Mouse (Mus musculus): Measurements from ENCODE around the gene Gm10309. TPM values are rescaled to one million over a fixed set of nuclear protein-coding genes. Genes with fewer than 3 reads are reported as not detected.

Gm10309 gene
- total and polyA plus RNA-seq, 3 experiments, result 0.19 TPM; not detected in 2

DNA sequence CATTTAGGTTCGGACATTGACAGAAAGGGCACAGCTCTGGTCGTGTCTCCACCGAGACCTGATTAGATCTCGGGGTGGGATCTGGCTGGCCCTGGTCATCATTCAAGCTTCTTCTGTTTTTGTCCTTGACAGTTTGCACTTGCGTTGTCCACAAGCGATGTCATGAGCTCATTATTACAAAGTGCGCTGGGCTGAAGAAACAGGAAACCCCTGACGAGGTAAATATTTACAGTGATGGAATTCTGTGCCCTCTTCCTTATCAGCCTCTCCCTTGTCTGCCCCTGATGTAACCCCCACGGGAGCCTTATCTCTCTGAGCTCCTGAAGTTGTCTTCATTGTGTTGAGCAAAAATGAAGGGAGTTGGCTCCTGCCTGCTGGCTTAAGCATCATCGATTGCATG is 28.4 kb downstream of the Gm10309 start:
- DNase-seq, result no peak

DNA sequence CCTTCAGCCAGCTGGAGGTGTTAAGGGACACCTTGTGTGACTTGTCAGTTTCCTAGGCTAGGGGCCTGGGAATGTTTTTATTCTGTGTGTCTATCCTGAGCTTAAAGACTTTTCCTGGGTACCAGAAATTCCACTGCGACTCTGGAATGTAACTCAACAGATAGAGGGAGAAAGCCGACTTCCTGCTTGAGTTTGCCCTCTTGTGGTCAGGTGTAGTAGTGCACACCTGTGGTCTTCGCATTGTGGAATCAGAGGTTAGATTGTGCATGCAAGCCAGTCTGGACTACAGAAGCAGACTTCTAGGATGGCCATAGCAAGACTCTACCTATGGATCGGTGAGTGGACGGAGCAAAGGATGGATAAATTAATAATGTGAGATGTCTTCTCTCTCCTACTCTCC is 33.3 kb downstream of the Gm10309 start:
- DNase-seq, result no peak

DNA sequence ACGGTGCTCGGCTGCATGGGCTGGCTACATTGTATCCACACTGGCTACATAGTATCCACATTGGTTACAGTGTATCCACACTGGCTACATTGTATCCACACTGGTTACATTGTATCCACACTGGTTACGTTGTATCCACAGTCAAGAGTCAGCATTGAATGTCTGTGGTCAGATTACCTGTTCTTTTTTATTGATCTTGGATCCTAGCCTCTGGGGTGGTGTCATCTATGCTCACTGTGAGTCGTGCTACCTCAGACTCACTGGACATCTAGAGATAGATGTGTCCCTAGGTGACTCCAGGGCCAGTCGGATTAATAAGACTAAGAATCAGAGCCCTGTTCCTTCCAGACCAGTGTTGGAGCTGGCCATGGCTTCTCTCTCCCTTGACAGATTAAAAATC is 34.9 kb downstream of the Gm10309 start:
- no peak for DNase-seq

DNA sequence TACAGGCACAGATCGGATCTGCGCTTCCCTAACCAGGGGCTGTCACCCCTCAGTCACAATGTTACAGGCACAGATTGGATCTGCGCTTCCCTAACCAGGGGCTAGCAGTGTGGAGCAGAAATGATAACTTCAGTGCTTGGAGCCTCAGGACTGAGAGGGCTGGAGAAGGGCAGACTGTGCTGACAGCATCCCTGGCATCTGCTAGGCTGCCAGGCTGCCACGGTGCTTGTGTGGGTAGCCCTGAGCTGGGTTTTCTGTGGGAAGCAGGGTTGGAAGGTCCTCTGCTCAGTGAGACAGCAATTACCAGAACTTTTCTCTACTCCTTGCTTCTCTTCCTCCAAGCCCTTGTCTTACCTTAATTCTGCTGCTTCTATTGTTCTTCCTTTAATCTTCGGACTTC is 37.1 kb downstream of the Gm10309 start:
- DNase-seq, result no peak

DNA sequence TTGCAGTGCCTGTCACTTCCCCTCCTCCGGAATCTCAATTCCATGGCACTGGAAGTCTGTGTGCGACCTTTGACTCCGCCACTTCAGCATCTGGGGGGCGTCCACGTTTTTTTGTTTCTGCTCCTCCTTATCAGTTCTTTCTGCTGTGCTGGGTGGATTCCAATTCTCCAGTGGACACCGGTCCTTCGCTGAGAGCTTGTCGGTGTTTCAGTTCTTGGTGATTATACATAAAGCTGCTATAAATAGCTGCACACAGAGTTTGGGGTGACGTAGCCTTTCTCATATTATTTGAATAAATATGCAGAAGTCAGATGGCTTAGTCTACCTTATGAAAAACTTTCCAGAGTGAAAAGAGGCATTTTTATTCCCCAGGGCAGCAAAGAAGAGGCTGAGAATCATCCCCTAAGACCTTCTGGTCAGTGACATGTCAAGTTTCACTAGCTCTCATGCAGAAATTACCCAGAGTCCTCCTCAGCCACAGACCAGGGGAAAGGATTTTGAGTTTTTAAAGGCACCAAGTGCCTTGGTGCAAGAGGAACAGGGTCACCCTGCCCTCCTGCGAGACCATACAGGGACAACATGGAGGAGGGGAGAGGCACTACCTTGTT is 37.6 kb downstream of the Gm10309 start:
- no peak for DNase-seq

DNA sequence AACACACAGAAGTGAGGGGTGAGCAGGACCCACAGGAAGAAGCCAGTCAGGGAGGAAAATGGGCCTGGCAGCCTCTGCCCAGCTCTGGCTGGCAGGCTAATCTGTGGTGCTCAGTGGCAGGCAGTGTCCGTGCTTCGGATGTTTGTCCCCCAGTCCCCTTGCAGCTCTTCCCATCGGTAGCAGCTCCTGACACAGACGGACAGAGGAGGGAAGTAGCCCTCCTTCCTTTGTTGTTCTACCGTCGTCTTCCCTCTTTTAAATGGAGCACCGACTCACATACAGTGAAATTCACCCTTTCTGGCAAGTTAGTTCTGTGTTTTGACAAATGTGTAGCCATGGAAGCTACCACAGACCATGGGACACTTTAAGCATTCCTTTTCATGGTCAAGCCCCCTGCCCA is 38.2 kb downstream of the Gm10309 start:
- no peak for DNase-seq

DNA sequence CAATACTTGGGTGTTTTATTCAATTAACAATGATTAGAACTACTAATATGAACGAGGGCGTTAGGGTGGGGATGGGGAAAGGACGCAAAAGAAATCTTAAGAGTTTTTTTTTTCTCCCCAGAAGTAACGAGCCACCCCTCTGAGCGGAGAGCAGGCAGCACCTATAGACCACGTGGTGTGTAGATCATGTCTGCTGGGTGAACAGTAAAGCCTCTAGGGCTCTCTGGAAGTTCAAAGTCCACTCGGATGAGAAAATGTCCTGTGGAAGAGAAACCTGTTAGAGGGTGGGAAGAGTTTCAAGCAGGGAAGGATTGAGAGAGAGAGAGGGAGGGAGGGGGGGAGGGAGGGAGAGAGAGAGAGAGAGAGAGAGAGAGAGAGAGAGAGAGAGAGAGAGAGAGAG is 38.6 kb downstream of the Gm10309 start:
- no peak for DNase-seq

DNA sequence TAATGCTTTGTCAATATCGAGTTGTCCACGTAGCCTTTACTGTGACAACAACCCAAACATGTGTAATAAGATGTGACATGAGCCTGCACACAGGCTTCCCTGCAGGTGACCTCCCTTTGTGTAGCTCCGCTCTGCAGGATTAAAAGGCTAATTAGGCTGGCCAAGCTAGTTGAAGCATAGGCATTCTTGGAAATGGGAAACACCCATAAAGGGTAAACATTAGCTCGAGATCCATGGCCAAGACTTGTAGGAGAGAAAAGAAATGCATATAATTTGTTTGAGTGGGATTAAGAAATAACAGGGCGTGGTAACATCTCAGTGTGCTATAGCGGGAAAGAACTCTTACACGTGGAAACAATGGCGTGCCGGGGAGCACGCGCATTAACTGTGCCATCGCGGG is 39.2 kb downstream of the Gm10309 start:
- no peak for DNase-seq

DNA sequence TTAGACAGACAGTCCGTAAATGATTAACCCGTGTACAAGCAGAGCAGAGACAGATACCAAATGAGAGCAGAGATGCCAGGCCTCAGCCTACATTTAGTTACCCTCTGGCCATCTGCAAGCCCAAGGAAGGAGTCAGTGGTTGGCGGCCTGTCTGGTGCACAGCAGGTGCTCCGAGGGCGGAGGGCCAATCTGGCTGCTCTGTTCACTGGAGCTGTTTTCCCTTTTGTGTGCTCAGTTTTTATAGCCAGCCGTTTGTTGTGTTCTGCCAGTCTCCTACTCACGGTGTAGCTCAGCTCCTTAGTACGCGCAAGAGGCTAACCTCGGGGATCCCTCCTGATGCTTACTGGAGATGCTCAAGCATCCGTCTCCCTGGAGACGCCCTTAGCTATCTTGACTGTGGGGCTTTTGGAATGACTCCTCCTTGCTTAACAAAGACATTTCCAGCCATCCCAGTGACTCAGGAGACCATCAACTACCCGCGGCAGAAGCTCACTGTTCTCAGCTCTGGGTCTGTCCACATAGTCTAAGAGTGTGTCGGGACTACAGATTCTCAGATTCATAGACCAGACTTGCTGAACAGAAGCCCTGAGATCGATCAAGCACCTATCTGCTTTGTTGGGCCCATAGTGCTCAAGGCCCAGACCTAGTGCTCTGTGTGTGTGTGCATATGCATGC is 40.2 kb downstream of the Gm10309 start:
- DNase-seq, result no peak

DNA sequence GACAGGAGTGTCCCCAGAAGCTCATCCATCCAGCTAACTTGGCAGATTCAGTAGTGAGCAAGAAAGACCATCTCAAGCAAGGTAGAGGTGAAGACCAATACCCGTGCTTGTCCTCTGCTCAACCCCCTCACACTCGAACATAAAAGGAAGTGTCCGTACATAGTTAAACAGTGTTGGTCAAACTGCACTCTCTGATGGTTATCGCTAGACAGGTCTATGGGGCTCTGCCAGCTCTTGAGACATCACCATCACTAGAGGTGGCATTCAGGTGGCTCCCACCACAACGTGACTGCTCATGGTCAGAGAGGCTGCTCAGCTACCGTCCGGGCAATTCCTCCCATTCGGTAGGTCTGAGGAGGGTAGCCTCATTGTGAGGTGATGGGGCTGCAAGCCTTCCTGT is 40.8 kb downstream of the Gm10309 start:
- DNase-seq, result no peak

DNA sequence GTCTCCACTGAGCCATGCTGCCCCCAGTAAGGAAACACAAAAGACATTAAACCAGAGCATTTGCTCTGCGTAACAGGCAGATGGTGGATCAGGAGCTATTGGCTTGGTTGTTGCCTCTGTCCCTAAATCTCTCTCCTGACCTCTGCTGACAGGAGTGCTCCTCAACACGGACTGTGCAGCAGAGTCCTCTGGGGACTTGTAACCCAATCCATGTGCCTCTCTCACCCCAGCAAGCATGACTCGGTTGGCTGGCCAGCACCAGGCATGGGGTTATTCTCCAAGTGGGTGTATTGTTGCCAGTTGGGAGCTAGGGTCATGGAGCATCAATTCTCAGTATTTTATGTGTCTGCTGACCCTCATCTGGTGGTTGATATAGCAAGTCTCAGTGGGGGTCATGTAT is 41.7 kb downstream of the Gm10309 start:
- DNase-seq, result no peak

DNA sequence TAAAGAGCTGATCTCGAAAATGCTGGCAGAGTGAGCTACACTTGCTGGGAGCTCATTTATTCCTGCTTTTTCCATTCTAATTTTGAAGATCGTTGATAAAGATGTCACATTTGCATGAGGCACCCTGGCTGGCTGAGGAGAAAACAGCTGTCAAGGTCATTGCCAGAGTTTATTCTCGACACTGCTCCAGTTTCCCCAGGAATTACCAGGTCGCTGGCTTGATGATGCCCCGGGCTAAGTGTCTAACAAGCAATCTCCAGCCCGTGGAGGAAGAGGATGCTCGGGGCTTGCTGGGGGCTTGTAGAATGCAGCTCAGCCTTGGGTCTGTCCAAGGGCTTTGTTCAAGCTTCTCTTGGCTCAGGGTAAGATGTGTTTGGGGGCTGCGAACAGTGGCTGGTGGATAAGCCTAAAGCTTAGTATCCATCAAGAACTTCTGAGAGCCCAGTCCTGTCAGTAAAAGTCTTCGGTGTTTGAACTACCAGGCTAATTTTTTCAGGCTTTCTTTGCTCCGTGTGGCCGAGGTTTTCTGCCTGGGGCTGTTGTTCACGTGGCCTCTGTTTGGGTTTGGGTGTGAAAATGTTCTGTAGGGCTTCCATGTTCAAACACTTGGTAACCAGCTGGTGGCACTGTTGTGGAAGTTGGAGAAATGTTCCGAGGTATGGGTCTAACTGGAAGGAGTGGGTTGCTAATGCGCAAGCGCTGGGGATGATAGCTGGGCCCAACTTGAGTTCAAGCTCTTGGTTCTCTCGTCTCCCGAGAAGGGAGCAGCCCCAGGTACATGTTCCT is 44.2 kb downstream of the Gm10309 start:
- DNase-seq, result no peak

DNA sequence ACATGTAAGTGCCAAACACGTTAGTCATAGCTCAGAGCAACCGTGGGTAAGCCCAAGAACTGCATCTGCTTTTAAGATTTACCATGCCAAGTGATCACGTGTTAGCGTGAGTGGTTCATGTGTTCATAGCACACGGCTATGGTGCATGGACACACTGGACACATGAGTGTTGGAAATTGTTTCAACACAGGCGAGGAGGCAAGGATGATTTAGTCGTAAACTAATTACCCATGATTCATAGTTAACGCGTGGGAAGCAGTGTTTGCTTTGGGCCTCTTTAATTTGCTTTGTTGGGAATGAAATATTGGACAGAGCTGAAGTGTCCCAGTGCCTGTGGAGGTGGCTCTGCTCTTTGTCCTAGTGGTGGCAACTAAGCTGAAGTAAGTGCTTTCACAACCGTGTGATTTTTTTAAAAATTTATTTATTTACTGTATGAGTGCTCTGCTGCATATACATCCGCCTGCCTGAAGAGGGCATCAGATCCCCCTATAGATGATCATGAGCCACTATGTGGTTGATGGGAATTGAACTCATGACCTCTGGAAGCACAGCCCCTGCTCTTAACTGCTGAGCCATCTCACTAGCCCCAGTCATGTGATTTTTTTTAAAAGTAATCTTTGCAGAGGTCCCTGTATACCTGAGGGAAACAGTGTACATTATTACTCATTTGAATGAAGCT is 46.6 kb downstream of the Gm10309 start:
- no peak for DNase-seq

DNA sequence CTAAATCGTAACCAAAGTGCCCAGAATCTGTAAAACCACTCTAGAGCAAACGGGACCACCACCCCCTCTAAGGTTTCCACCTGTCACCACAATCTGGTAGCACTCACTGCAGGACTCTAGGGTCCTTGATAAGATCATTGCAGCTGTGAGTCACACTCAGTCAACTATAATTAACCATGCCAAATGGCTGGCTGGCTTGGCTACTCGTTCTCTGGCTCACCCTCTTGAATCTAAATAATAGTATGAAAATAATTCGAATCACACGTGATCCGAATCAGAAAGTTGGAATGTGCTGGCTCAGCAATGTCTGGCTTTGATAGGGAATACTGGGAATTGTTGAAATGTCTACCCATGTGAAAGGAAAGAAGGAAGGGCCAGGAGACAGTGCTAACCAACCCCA is 48.5 kb downstream of the Gm10309 start:
- peak; percentile 48 for DNase-seq

DNA sequence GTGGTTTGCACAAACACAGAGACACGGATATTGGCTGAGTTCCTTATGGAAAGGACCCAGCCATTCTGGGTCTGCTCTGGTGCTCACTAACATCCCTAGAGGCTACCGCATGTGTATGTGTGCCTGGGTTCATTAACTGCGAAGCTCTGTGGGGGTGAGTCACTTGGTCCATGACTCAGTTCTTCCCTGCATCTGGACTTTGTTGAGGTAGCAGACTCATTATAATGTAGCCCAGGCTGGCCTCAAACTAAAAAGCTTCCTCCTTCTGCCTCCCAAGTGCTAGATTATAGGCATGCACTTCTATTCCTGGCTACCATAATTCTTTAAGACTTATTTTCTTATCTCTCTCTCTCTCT is 50.7 kb downstream of the Gm10309 start:
- DNase-seq, result no peak

DNA sequence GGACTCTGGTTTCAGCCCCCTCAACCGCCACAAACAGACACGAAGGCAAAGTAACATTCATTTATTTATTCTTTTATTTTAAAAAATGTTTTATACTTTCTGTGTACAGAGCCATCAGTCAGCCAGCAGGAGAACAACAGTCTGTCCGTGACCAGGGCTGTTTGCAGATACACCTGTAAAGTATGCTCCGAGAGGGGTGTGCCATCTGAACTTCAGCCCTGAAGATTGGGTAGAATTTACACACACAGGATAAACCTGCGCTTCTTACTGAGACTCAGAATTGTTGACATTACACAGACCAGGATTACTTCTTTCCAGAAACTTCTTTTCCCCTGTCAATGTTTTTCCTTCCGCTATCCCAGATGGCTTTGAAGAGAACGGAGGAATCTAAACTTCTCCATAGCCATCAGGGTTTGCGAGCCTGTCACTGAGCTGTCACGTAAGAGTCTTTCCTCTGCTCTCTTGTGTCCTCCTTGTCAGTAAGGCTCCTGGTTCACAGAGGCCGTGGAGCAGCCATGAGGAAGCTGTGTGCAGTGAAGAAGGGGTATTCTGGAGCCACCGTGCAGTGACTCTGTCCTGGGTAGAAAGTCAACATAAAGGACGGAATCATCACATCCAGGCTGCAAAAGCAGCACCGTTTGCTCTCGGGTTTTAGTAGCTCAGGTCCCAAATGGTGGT is 51.2 kb downstream of the Gm10309 start:
- DNase-seq, result no peak

DNA sequence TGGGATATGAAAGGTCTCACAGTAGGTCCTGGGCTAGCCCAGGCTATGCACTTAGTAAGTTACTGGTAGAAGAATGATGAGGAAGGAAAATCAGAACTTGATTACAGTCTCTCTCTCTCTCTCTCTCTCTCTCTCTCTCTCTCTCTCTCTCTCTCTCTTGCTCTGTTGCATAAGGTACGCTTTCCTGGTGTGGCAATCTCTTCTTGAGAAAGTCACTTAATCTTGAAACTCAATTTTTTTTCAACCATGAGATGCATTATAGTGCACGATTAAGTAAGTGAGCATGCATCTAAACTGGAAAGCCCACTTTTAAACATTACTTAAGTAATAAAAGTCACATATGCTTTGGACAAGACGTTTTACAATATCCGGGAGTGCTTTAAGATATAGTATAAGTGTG is 52.1 kb downstream of the Gm10309 start:
- no peak for DNase-seq

Other genes starting within 250 kb of the Gm10309 start
- gene Epas1, start 248.5 kb upstream of the Gm10309 start, total RNA-seq (2021), result 100 to 1,000 TPM; 178 to 179 TPM
- gene Epas1, start 248.5 kb upstream of the Gm10309 start, polyA plus RNA-seq (2012; rRNA removed), result 97.2 and 155 TPM in 2 replicates